Mouse (Mus musculus) right cerebral cortex, postnatal 10 days (tissue): ENCODE results near the gene Ppp6r3.
A peak's percentile ranks its signal among the peaks of the same experiment; 100 is the strongest.
"Not testable (repeated sequence)": the region's sequence is repeated elsewhere in the genome, so short reads cannot be mapped to it uniquely, and the experiment has no call there.

Experiments used
- DNase-seq, 2 experiments: peaks; one replicate each; pipeline ENCODE4 v3.0.0; 2021; ENCODE audit warnings: low spot score in 2 of 2

Ppp6r3 gene

DNA sequence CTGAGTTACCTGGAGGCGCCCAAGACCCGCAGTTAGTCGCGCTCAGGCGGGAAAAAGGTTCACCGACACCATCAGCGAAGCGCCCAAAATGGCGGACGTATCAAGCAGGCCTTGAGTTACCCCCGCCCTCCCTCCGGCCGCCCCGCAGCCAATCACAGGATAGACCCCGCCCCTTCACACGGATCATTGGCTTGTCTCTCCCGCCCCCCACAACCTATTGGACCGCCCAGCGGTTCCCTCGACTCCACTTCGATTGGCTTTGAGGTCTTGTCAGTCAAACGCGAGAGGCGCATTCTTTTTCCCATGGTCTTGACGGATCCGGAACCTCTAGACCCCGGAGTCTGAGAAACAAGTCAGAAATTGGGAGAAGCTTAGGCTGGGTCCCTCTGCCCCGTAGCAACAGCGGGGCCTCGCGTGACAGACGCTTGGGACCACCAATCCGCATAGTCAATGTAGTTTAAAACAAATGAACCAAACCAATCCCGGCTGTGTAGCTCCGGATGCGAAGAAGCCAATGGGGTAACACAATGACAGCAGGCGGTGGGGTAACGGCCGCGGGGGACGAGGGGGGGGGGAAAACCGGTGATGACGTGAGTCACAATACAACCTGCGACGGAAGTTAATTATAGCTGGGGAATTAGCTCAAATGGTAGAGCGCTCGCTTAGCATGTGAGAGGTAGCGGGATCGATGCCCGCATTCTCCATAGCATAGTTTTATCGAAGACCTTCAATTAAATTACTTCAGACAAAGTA, at the start of gene Ppp6r3:
Ppp6r3 (minus strand) TSS at position 118 of the 753 bp plus-strand sequence.
- DNase-seq = peak; percentile 99

GRCm38 (mm10) chr19:3625111-3625510, 49.6 kb upstream of the Ppp6r3 start:
- DNase-seq = no peak

- DNase-seq = peak in 1 of 2 experiments; percentile 52
Observed at GRCm38 (mm10) chr19:3623824-3624223, 48.3 kb upstream of the Ppp6r3 start.

- no peak for DNase-seq
Observed at GRCm38 (mm10) chr19:3623294-3623693, 47.7 kb upstream of the Ppp6r3 start.

DNA sequence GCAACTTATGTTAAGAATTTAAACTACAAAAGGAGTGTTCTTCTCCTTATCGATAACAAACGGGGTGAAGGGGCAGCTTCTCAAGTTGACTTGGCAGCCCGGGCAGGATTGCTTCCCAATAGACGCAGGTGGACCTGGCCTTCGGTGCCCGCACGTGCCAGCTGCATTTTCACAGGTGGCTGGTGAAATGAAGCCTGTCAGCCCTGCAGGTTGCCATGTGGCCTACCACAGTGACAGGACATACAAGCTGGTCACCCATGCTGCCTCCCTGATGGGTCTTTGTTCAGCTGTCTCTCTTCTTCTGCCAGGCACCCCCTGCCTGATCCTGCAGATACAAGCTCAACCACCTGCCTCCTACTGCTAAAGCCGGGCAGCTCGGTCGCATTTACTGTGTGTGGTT, 45.3 kb upstream of the Ppp6r3 start:
- no peak for DNase-seq

DNA sequence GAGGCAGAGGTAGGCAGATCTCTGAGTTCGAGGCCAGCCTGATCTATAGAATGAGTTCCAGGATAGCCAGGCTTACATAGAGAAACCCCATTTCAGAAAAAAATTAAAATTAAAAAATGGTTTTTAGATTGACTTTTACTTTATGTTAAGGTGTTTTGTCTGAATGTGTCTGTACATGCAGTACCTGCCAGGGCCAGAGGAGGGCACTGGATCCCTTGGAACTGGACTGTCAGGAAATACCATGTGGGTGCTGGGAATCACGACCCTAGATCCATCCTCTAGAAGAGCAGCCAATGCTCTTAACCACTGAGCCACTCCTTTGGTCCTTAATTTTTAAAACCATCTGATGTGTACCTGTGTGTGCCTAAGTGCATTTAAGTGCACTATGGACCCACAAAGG, 43.8 kb upstream of the Ppp6r3 start:
- DNase-seq = no peak

- DNase-seq = no peak
Observed at GRCm38 (mm10) chr19:3613991-3614390, 38.4 kb upstream of the Ppp6r3 start.

- no peak for DNase-seq
Observed at GRCm38 (mm10) chr19:3612534-3613273, 37.2 kb upstream of the Ppp6r3 start.

DNA sequence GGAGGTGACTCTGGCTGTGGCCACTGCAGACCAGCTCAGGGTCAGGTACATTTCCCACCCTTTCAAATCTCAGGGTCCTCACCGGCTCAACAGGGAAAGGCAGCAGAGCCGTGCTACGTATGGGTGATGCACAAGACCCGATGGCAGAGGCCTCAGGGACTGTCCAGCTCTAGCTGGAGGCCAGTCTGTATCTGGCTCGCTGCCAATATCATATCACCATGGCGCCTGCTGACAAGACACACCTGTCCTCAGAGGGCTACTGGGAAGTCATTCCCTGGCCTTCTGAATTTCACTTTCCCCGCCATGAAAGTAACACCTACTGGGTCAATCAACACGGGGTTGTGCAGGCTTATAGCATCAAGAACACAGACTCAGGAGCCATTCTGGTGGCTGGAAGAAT, 36.2 kb upstream of the Ppp6r3 start:
- DNase-seq = no peak

GRCm38 (mm10) chr19:3610886-3611285, 35.3 kb upstream of the Ppp6r3 start:
- DNase-seq = no peak

DNA sequence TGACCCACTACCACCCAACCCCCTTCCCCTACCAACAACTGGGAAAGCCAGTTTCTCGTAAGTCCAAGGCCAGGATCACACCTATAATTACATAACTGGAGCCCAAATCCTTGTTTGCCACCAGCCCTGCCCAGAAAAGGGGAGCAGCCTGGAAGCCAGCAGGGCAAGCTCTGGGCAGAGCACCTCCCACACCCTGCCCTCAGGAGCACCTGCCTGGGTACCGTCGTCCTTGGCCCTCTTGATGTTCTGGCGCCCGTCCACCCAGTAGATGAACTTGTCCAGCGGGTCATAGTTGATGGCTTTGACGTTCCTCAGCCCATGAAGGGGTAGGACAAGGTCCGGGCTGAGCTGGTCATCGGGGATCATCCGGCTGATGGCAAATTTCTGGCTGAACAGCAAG, 34.3 kb upstream of the Ppp6r3 start:
- DNase-seq = no peak

GRCm38 (mm10) chr19:3594316-3594715, 18.8 kb upstream of the Ppp6r3 start:
- DNase-seq = no peak

DNA sequence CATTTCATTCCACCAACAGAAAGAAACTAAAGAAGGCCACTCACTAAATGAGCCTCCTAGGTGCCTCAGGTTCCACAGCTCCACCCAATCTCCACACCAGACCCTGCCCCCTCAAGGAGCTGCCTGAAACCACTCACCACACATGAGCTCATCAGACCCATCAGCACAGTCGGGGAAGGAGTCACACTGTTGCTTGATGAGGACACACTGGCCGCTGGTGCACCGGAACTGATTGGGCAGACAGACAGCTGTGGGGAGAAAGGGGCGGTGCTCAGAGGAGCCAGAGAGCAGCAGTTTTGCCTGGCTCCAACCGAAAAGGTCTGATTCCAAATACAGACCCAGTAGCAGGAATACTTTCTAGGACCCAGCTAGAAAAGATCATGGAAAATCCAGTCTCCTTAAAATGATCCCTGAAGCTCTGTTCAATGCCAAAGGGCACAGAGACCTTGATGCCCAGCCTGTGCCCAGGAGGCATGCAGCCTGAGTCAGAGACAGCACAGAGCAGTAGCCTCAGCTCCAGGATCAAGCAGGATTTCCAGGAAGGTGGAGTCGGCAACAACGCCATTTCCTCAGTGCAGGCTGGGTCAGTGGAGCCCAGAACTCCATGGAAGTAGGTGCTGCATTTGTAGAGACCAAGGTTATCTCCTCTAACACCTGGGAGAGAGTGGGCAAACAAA, 18.0 kb upstream of the Ppp6r3 start:
- no peak for DNase-seq

DNA sequence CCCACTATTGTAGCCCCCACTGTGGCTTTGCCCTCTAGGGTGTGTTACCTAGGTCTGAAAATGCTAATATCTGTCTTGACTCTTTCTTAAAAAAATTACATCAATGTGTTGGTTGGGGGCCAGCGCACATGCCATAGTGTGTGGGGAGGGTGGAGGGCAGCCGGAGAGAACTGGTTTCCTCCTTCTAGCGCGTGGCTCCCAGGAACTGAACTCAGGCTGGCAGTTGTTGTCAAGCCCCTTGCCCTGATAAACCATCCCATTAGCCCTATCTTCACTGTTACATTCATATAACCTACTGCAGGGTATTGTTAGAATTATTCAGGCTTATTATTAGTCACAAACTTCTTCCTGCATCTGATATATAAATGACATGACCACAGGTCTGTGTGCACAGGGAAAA, 14.4 kb upstream of the Ppp6r3 start:
- DNase-seq = no peak

DNA sequence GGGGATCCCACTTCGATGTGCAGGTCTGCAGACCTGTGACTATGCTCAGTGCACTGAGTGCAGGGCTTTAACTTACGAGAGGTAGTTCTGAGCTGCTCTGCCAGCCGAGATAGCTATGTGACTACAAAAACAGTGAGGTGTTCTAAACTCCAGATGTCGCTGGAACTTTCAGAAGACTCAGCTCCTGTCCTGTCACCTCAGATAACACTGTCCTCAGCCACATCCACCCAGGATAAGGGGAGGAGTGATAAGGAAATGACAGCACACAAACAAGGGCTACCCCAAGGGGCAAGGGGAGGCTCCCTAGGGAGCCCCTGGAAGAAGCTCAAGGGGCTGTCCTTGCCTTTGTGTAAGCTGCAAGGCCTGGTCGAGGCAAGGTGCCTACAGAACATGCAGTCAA, 14.0 kb upstream of the Ppp6r3 start:
- DNase-seq = no peak

DNA sequence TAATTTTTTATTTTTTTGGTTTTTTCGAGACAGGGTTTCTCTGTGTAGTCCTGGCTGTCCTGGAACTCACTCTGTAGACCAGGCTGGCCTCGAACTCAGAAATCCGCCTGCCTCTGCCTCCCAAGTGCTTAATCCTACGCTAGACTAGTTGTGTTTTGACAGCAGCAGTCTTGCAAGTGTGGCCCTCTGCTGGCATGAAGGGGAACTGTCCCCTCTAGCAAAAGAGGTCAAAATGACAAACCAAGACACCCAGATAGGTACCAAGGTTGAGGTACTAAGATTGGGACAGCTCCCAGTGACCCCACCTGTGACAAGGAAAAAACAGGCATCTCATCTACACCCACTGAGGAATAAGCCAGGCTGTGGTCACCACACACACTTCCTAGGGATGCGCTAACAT, 12.2 kb upstream of the Ppp6r3 start:
- DNase-seq = not testable (repeated sequence)

DNA sequence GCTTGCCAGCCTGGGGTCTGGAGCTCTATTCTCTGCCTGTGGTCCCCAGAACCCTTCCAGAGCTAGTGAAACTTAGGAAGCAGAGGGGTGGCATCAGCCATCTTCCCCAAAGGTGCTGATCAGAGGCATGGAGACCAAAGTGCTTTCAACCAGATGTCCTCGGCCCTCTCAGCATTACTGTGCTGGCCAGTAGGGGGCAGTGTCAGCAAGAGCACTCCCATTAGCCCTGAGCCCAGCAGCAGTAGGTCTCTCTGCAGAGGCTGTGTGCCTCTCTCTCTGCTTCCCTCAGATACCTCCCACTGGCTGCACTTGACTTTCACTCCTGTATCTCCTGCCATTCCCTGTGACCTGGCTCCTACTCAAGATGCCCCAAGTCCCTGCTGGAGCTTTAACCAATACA, 11.0 kb upstream of the Ppp6r3 start:
- DNase-seq = peak in 1 of 2 experiments; percentile 47

DNA sequence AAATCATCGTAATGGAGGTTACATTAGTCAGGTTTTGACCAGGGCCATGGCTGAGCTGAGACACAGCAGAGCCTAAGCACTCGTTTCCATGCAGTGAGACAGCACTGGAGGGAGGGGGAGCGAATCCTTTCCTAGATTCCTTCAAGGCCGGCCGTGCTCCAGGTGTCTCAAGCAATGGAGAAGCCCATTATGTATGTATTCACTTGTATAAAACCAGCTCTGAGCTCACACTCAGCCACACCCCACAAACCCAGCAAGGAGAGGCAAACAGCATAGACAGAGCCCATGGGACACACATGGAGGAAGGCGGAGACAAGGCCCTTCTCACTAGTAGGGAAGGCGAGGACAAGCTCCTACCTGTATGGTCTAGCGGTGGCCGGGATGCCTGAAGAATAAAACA, 10.5 kb upstream of the Ppp6r3 start:
- DNase-seq = no peak

DNA sequence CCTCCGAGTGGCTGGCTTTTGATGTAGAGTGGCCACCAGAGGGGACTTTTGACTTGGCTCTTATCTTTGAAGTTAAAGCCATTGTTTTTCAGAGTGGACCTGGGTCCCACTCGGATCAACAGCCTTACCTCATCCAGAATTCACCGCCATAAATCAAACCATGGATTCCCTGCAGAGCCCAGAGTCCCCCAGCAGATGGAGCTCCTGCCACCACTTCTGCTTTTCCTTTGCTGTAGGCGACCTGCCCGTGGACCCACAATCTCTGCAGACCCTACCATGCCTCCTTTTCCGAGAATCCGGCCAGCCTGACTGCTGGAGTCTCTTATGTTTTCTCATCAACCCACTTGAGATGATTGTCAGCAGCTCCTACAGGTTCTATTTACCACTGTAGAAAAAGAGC, 5.8 kb upstream of the Ppp6r3 start:
- peak; percentile 71 to 80 for DNase-seq

DNA sequence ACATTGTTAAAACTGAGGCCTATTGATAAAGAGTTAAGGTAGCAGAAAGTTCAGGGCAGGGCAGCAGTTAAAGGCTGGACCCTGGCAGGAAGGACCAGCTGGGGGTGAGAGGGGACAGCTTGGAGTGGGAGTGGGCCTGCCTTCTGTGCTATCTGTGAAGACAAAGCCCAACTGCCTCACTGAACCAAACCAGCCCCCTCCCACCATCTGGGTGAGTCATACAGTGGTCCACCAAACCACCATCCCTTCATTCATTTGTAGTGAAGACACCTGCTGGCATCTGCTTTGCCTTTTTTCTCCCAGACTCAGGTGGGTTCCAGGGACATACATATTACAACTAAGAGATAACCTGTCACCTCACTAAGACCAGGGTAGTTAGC, 2.4 kb upstream of the Ppp6r3 start:
- no peak for DNase-seq

GRCm38 (mm10) chr19:3577265-3577910, 1.8 kb upstream of the Ppp6r3 start:
- no peak for DNase-seq
